Mouse (Mus musculus) layer of hippocampus, adult 2 months (tissue): Measurements from ENCODE around the gene Sufu. TPM values are rescaled to one million over a fixed set of nuclear protein-coding genes. Genes with fewer than 3 reads are reported as not detected.
A peak's percentile ranks its signal among the peaks of the same experiment; 100 is the strongest.

Experiments used
- DNase-seq, 2 experiments: peaks; one replicate each; pipeline ENCODE4 v3.0.0; 2022; ENCODE audit warnings: low spot score in 2 of 2
- H3K27ac ChIP-seq: fragments of 200-600 bp; 2 replicates; pipeline ENCODE4 v1.8.1; 2022
- H3K4me3 ChIP-seq: fragments of 200-600 bp; 2 replicates; pipeline ENCODE4 v1.8.1; 2022; ENCODE audit warnings: mild to moderate bottlenecking
- CTCF ChIP-seq: fragments of 200-600 bp; conservative IDR thresholded peaks from 2 replicates; pipeline ENCODE4 v1.8.1; 2022; ENCODE audit warnings: antibody characterized with exemption, mild to moderate bottlenecking, moderate library complexity
- total RNA-seq, 2 experiments: library from RNA; stranded (reverse); gene quantifications; 2 replicates each; pipeline ENCODE4 v1.2.3; 2021

Gene Sufu
- total RNA-seq, 2 experiments from 2014 or later = 20.3 to 23.2 TPM

DNA sequence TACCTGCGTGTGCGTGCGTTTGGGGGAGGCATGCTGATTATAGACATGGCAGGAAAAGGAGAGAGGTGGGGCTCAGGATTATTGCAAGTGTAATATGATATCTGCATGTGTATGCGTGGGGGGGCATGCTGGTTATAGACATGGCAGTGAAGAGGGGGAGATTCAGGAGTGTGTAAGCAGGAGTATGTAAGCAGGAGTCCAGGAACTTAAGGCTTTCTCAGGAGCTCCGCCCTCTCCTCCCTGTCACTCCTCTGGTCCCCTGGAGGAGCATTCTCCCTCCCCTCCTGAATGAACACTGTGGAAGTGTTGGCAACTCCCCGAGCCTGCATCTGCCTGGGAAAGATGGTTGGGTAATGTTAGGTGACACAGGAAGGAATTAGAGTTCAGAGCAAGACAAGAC lies 51.2 kb downstream of the Sufu start:
- Histone ChIP-seq H3K27ac (0 out of 2 replicates have a peak overlapping the region, but pooled peaks have one; percentile 23), H3K4me3 (no peak overlapping the region)
- no peak for DNase-seq
- TF ChIP-seq CTCF = no peak

DNA sequence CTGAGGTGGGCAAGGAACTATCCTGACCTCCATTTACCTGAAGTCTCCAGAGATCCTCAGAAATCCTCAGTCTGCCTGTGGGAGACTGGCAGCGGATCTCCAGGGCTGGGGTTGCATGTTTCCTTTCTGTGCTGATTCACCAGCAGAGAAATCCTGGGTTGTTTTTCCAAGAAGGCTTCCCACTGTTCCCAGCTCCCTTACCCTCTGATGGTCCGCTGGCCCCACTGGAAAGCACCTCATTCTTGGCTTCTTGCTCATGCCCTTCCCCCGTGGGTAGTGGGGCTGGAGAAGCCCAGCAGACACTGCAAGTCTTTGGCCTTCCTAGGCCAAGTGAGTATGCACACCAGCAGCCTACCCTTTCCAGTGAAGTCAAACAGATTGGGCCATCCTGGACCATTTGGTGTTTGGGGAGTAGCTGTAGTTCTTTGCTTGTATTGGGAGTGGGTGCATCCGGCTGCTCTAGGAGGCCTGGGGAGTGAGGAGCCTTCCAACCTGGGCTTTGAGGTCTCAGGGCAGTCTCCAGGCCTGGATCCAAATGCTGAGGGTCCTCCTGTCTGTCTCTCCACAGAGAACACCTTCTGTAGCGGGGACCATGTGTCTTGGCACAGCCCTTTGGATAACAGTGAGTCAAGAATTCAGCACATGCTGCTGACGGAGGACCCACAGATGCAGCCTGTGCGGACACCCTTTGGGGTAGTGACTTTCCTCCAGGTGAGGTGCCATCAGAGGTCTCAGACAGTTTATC lies 52.7 kb downstream of the Sufu start:
- DNase-seq = no peak
- H3K27ac ChIP-seq = no peak overlapping the region; the same call in 1 of the 2 replicates
- no peak for TF ChIP-seq CTCF
- no peak overlapping the region for H3K4me3 ChIP-seq

DNA sequence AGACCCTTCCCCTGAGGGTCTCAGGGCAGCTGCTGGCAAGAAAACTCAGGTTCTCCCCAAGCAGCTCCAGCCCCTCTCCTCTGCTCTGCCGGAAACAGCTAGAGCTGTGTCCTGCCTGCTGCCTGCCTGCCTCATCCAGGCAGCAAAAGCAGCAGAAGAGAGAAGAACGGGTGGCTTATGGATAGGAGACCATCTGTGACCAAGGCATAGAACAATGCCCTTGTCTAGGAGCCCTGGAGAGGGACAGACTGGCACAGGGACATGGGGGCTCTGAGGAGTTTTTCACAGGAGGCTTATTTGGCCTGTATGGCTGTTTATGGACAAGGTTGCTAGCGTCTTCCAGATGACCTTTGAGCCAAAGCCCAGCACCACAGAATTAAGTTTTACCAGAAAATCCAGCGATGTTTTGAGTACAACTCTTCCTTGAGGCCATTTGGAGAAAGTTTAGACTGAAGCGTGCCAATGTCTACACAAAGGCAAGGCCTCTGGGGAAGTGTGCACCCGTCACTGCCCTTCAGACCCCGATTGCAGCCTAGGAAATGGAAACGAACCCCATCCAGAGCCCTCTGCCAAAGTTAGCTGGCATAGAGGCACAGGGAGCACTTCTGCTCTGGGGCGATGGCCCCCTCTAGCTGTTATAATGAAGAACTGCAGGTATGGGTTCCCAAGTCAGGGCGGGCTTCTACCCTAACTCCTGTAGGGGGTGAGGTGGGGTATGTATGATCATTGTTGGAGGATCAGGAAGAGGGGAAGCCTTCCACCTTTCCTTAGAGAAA lies 55.5 kb downstream of the Sufu start:
- peak; percentile 99 for TF ChIP-seq CTCF
- Histone ChIP-seq H3K27ac (peak overlapping the region; percentile 64), H3K4me3 (no peak overlapping the region)
- peak; percentile 71 to 72 for DNase-seq

DNA sequence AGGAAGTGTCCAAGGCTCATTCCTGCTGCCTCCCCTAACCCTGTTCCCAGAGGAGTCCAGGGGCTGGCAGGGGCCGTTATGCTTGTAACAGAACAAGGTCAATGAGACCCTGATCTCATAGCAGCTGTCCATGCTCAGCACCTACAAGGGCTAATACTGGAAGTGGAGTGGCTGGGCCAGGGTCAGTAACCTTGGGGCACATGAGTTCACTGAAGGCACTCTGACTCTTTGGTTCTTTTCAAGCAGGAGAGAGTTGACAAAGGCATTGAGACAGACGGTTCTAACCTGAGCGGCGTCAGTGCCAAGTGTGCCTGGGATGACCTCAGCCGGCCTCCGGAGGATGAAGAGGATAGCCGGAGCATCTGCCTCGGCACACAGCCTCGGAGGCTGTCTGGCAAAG lies 56.2 kb downstream of the Sufu start:
- H3K4me3 ChIP-seq = no peak overlapping the region
- peak overlapping the region; percentile 64; the same call in 1 of the 2 replicates for H3K27ac ChIP-seq
- no peak for DNase-seq
- no peak for TF ChIP-seq CTCF

DNA sequence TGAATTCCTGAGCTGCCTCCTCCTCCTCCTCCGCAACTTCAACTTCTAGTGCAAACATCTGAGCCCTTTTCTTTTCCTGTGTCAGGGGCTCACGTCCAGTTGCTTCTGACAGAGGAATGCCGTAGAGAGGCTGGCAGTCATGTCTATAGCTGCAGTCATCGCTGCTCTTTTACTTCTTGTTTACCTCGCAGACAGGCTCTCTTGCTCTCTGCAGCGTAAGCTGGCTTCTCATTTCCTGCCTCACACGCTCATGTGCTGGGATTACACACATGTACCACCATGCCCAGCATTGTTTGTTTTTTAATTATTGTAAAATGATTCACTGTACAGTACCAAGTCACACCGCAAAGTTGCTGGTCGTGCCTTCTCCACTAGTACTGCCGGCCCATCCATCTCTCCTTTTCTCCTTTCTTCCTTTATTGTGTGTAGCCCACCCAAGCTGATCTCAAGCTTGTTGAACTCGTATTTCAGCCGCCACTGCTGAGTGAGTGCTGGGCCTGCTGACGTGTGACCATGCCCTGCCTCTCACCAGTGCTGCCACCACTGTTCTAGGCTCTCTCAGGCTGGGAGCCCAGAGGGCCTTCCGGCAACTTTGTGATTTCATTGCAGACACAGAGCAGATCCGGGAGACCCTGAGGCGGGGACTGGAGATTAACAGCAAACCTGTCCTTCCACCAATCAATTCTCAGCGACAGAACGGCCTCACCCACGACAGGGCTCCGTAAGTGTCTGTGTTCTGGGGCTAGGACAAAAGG lies 57.6 kb downstream of the Sufu start:
- Histone ChIP-seq H3K27ac (peak overlapping the region; percentile 69), H3K4me3 (no peak overlapping the region)
- no peak for TF ChIP-seq CTCF
- no peak for DNase-seq

DNA sequence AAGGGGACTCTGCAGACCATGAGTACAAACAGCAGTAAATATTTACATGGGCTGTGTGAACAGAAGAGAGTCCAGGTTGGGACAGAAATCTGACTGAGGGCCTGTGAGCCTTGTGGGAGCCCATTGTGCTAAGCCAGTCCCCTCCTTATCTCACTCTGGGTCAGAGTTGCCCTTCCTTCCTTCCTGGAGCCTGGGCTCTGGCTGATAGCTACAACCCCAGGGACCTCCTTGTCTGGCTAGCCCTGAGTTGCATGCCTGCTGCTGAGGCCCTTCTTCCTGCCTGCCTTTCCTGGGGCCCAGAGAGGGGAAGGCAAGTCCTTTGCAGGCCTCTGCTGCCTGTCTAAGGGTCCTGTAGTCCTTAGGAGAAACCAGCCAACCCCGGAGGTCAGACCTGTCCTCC lies 58.3 kb downstream of the Sufu start:
- H3K27ac ChIP-seq = peak overlapping the region; percentile 69
- no peak for TF ChIP-seq CTCF
- DNase-seq = no peak
- H3K4me3 ChIP-seq = no peak overlapping the region

DNA sequence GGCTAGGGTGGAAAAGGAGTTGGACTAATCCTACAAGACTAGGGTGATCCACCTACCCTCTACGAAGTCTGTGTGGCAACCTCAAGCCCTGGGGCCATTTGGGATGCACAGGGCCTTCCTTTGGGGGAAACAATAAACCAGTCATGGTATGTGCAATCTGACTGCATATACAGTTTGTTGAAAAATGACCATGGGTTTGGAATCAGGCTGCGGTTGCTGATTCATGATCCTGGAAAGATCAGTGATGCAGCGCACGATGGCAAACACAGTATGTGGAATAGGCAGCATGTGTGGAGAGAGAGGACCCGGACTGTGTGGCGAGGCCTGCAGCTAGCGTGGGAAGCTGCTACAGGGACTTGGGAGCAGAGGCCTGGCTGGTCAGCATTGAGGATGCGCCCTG lies 58.9 kb downstream of the Sufu start:
- peak overlapping the region; percentile 69 for H3K27ac ChIP-seq
- H3K4me3 ChIP-seq = no peak overlapping the region
- TF ChIP-seq CTCF = no peak
- DNase-seq = no peak

DNA sequence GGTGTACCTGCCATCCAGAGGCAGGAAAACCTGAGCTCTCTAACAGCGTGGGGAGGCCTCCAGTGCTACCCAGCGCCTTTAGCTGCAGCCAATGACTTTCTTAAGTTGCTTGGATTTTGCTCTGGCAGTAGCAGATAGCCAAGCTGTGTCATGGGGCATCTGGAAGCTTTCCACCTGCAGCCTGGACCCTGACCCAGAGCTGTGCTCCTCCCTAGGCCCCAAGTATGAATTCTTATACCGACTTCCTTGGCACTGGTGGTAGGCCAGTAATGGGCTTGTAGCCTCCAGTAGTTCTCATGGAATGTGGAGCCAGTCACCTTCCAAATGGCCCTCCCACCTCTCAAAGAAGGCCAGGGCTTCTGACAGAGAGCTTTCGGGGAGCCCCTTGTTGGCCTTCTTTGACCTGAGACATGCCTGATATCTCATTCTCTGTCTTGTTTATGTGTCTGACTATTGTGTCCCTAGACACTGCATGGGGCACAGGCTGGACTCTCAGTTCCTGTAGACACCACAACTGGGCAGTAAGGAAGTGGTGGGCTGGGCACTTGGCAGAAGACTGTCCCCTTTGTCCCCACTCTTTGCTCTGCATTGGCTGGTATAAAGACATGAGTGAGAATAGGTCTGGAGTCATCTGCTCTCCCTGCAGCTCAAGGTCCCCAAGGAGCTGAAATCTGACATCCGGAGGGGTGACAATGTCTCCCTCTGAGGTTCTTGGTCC lies 59.5 kb downstream of the Sufu start:
- no peak overlapping the region for H3K4me3 ChIP-seq
- TF ChIP-seq CTCF = no peak
- H3K27ac ChIP-seq = peak overlapping the region; percentile 69; the same call in 1 of the 2 replicates
- DNase-seq = peak in 1 of 2 experiments; percentile 12

DNA sequence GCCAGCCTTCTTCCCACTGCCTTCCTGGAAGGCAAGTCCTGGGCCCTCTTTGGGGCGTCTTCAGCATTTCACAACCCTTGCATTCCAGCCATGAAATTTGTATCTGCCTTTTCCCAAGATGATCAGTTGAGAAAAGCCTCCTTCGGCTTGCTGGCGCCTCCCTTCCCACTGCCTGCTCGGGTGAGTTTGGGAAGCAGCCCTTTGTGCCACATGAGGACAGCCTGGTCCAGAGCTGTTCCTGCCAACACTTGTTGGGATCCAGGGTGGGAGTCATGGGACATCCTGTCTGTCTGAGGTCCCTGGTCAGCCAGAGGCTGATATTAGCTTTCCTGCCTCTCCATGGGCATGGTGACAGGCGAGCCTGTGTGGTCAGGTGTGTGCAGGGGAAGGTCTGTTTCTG lies 61.1 kb downstream of the Sufu start:
- Histone ChIP-seq H3K4me3 (no peak overlapping the region), H3K27ac (no peak overlapping the region)
- no peak for DNase-seq
- TF ChIP-seq CTCF = no peak

DNA sequence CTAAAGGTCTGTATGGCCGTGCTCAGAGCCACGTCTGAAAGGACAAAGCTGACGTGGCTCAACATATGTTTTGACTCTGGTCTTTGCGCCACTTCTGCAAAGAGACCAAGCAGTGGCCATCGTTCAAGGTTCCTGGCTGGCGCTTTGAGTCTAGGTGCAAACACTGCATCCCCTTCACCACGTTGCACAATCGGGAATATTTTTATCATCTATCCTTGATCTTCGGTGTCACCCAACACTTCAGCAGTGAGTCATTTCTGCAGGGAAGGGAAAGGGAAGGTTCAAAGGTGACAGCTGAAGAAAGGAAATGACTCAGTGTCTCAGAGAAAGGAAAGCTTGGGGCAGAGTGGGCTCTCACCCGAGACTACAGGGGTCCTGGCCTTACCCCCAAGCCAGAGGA lies 62.6 kb downstream of the Sufu start:
- no peak for DNase-seq
- no peak for TF ChIP-seq CTCF
- Histone ChIP-seq H3K27ac (no peak overlapping the region), H3K4me3 (no peak overlapping the region)

DNA sequence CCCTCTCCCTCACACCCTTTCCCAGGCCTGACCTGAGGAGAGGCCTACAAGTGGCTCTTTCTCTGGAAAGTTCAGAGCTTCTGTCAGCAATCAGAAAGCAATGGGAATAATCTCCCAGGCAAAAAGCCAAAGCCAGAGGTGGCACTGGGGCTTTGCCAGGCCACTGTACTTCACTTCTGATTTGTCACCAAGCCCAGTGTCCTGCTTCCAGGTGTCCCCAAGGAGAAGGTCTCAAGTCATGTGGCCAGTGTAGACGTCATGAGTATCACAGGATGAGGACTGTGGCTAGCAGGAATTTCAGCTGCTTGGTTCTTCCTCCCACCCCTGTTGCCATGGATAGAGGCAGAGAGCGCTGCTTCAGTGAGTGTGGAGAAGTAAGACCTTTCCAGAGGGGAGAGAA lies 63.2 kb downstream of the Sufu start:
- no peak for TF ChIP-seq CTCF
- Histone ChIP-seq H3K4me3 (no peak overlapping the region), H3K27ac (no peak overlapping the region)
- DNase-seq = no peak

DNA sequence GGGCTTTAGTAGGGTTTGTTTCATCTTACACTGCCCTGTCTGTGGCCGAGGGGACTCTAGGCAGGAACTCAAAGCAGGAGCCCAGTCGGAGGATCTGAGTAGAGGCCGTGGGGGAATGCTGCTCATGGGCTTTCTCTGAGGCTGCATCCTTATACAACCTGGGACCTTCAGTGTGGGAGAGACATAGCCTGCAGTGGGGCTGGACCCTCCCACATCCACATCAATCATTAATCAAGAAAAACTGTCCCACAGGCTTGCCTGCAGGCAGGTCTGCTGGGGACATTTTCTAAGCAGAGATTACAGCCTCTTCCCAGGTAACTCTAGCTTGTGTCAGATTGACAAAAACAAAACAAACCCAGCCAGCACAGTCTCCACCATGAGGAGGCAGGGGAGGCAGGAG lies 65.9 kb downstream of the Sufu start:
- no peak for TF ChIP-seq CTCF
- no peak overlapping the region for H3K4me3 ChIP-seq
- DNase-seq = no peak
- no peak overlapping the region for H3K27ac ChIP-seq
